Mouse (Mus musculus) olfactory bulb, adult 2 months (tissue): ENCODE measurements around the gene Vipr2.

Experiments used
- CTCF ChIP-seq: fragments of 200-500 bp; IDR thresholded peaks from 2 replicates; pipeline ENCODE4 v1.5.1; 2012; ENCODE audit warnings: low read depth, mild to moderate bottlenecking, low read length, moderate library complexity; ENCODE audit not compliant: insufficient read depth
- POLR2A ChIP-seq: fragments of 200-500 bp; IDR thresholded peaks from 2 replicates; pipeline ENCODE4 v1.6.1; 2012; ENCODE audit warnings: mild to moderate bottlenecking, low read depth, low read length, moderate library complexity; ENCODE audit not compliant: insufficient read depth

GRCm38 (mm10) chr12:116182376-116182775, 104.8 kb downstream of the Vipr2 start:
- no peak for TF ChIP-seq CTCF
- no peak for TF ChIP-seq POLR2A
